Mouse (Mus musculus) left cerebral cortex, postnatal 10 days (tissue): ENCODE results near the gene Prkar2a. TPM values are rescaled to one million over a fixed set of nuclear protein-coding genes. Genes with fewer than 3 reads are reported as not detected.

Source experiments
- DNase-seq, 2 experiments: peaks; one replicate each; pipeline ENCODE4 v3.0.0; 2021 to 2022; ENCODE audit warnings: low spot score in 2 of 2, mixed read lengths in 1 of 2; ENCODE audit errors: extremely low spot score in 1 of 2
- intact Hi-C: fragments of 180-260 bp; cut with DNase I; formaldehyde crosslinking; loops from one replicate; pipeline ENCODE4 v1.15.1; 2025
- total RNA-seq, 2 experiments: library from RNA; stranded (reverse); gene quantifications; 2 replicates each; pipeline ENCODE4 v1.2.3; 2021

The Prkar2a gene
- total RNA-seq, 2 experiments from 2014 or later: 54.3 to 58.7 TPM

GRCm38 (mm10) chr9:108690914-108691313, 1.8 kb downstream of the Prkar2a start:
- intact Hi-C loops: no loop called here
- DNase-seq: no peak

- intact Hi-C loops: no loop called here
- no peak for DNase-seq
Observed at GRCm38 (mm10) chr9:108691371-108691770, 2.3 kb downstream of the Prkar2a start.

- intact Hi-C loops: no loop called here
- DNase-seq: peak; percentile 68 to 93
Observed at GRCm38 (mm10) chr9:108691846-108692225, 2.7 kb downstream of the Prkar2a start.

- intact Hi-C loops: no loop called here
- peak; percentile 67 to 71 for DNase-seq
Observed at GRCm38 (mm10) chr9:108692226-108693041, 3.3 kb downstream of the Prkar2a start.

GRCm38 (mm10) chr9:108693946-108694345, 4.8 kb downstream of the Prkar2a start:
- intact Hi-C loops: no loop called here
- DNase-seq: no peak

- no peak for DNase-seq
Observed at GRCm38 (mm10) chr9:108694533-108694932, 5.4 kb downstream of the Prkar2a start.

GRCm38 (mm10) chr9:108702476-108702875, 13.4 kb downstream of the Prkar2a start:
- DNase-seq: no peak
- intact Hi-C loops: no loop called here

More at GRCm38 (mm10) chr9:108694533-108694932, 5.4 kb downstream of the Prkar2a start:
- intact Hi-C loops: no loop called here

GRCm38 (mm10) chr9:108703373-108704110, 14.4 kb downstream of the Prkar2a start:
- intact Hi-C loops: no loop called here

DNA sequence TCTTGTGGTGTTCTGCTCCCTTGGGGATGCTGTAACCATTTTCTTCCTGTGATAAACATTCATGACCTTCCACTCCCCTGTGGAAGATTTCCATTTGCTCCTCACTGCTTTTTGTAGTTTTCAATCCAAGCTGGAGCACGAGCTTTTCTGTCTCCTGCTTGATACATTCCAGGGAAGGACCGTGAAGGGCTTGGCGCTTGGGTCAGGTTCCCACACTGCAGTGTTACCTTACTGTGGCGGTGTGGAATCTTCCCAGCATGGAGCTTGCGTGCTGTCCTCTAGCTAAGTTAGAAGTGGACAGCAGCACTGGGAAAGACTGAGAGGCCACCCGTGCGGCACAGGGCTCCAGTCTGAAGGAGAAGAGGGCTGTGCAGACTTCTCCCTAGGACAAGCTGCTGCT, 15.5 kb downstream of the Prkar2a start:
- DNase-seq: no peak
- intact Hi-C loops: no loop called here

More at GRCm38 (mm10) chr9:108703373-108704110, 14.4 kb downstream of the Prkar2a start:
- no peak for DNase-seq

- intact Hi-C loops: no loop called here
- no peak for DNase-seq
Observed at GRCm38 (mm10) chr9:108707212-108707611, 18.1 kb downstream of the Prkar2a start.

DNA sequence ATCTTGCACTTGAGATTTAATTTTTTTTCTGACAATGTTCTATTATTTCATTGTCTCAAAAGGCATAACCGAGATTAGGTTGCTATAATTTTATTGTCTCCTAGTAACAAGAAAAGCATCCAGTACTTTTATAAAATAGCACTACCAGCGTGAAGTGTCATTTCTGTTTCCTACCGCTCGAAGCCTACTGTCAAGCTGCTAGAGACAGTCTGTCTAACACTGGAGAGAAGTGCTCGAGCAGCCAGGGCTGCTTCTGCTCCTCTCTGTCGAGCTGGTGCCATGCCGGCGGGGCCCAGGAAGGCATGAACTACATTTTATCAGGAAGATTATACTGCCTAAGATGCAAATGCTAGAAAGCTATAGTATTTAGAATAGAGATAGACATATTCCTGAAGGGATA, 19.7 kb downstream of the Prkar2a start:
- peak in 1 of 2 experiments; percentile 22 for DNase-seq
- intact Hi-C loops: no loop called here

- intact Hi-C loops: no loop called here
- DNase-seq: no peak
Observed at GRCm38 (mm10) chr9:108710767-108711166, 21.7 kb downstream of the Prkar2a start.

- no peak for DNase-seq
- intact Hi-C loops: no loop called here
Observed at GRCm38 (mm10) chr9:108716199-108716598, 27.1 kb downstream of the Prkar2a start.

DNA sequence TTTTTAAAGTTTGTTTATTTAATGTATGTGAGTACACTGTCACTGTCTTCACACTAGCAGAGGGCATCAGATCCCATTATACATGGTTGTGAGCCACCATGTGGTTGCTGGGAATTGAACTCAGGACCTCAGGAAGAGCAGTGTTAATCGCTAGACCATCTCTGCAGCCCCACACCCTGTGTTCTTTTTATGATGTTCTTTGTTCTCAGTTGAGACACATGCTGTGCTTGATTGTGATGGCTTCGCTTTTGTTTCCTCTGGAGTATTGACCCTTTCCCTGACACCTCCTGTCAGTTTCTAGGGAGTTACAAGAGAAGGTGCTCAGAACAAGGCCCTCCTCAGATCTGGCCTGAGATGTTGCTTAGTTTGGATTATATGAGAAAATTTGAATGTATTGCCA, 34.6 kb downstream of the Prkar2a start:
- no peak for DNase-seq
- intact Hi-C loops: no loop called here

GRCm38 (mm10) chr9:108726116-108726515, 37.0 kb downstream of the Prkar2a start:
- intact Hi-C loops: no loop called here
- DNase-seq: peak in 1 of 2 experiments; percentile 26

GRCm38 (mm10) chr9:108729050-108729449, 39.9 kb downstream of the Prkar2a start:
- DNase-seq: no peak
- intact Hi-C loops: no loop called here

GRCm38 (mm10) chr9:108732462-108732861, 43.3 kb downstream of the Prkar2a start:
- intact Hi-C loops: no loop called here
- DNase-seq: no peak

DNA sequence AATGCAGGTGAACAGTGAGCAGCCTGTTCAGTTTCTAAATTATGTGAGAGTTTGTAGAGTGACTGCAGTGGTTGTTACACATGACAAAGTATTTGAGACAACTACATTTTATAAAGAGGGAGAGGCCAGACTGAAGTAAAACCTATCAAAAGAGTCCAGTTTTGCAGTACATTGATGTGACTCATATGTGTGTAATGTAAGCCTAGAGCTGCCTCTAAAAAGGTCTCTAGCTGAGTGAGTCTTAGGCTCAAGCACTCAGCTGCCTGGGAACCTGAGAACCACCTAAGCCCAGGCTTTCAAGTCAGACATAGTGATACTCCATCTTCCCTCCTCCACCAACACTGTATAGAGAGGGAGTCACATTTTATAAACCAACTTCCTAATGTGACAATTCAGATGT, 45.5 kb downstream of the Prkar2a start:
- intact Hi-C loops: no loop called here
- no peak for DNase-seq

DNA sequence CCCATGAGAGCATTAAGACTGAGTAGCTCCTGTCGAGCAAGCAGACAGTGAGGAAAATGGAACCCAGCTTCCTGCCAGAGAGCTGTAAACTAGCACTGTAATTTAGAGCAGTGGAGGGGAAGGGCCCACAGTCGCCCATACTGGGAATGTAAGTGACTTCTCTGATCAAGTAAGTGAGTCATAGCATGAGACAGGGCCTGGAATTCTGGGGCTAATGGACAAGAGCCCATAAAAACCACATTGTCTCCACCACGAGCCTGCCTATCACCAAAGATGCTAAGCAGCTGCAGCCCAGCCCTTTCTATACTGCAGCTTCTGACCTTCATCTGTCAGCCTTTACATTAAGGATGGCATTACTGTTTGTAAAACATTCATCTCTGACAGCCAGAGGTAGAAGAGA, 50.1 kb downstream of the Prkar2a start:
- intact Hi-C loops: no loop called here
- no peak for DNase-seq

- intact Hi-C loops: no loop called here
- DNase-seq: no peak
Observed at GRCm38 (mm10) chr9:108740062-108740461, 50.9 kb downstream of the Prkar2a start.
